Mouse (Mus musculus) forebrain, embryonic 16.5 days (tissue): ENCODE data around the gene Rasgrp3. TPM values are rescaled to one million over a fixed set of nuclear protein-coding genes. Genes with fewer than 3 reads are reported as not detected.

Experiments used
- ATAC-seq: fragments of 200-750 bp; cut with Nextera tagmentation; 2 replicates; pipeline ENCODE4 v1.8.0; 2017; ENCODE audit warnings: mild to moderate bottlenecking, moderate library complexity
- H3K27ac ChIP-seq: fragments of 300-500 bp; sonication (generic); 2 replicates; pipeline ENCODE4 v1.5.1; 2014; ENCODE audit warnings: low read length, control low read depth
- H3K27me3 ChIP-seq: fragments of 300-500 bp; sonication (generic); replicated peaks from 2 replicates; pipeline ENCODE4 v1.6.1; 2014; ENCODE audit warnings: low read length; ENCODE audit not compliant: control insufficient read depth, insufficient read depth
- H3K36me3 ChIP-seq: fragments of 300-500 bp; sonication (generic); 2 replicates; pipeline ENCODE4 v1.6.1; 2014; ENCODE audit not compliant: control insufficient read depth, insufficient read depth
- H3K4me1 ChIP-seq: fragments of 300-500 bp; sonication (generic); replicated peaks from 2 replicates; pipeline ENCODE4 v1.6.1; 2014; ENCODE audit warnings: low read length; ENCODE audit not compliant: control insufficient read depth, insufficient read depth
- H3K4me2 ChIP-seq: fragments of 300-500 bp; sonication (generic); 2 replicates; pipeline ENCODE4 v1.6.1; 2014; ENCODE audit warnings: mild to moderate bottlenecking, low read length, control low read depth
- H3K4me3 ChIP-seq: fragments of 300-500 bp; sonication (generic); replicated peaks from 2 replicates; pipeline ENCODE4 v1.5.1; 2014; ENCODE audit warnings: mild to moderate bottlenecking, low read length, control low read depth
- H3K9ac ChIP-seq: fragments of 300-500 bp; sonication (generic); replicated peaks from 2 replicates; pipeline ENCODE4 v1.6.1; 2014; ENCODE audit warnings: low read depth, low read length, control low read depth
- H3K9me3 ChIP-seq: fragments of 300-500 bp; sonication (generic); 2 replicates; pipeline ENCODE4 v1.6.1; 2016; ENCODE audit warnings: low read length; ENCODE audit not compliant: control insufficient read depth
- WGBS: fragments of 180-500 bp; shearing (Covaris S2); extraction: QIAGEN DNeasy Blood & Tissue Kit; methylation state at CpG from one replicate; pipeline ENCODE4 v1.1.7; 2014; 5-methylcytosine and 5-hydroxymethylcytosine counted together
- polyA plus RNA-seq: library from polyadenylated mRNA; unstranded; fragments of >200 nt; fragmentation: Nextera tagmentation; extraction: Ambion mirVana; gene quantifications from 2 replicates; pipeline ENCODE4 v1.2.1, GENCODE M21; 2015

Rasgrp3 gene
- polyA plus RNA-seq, 1 experiment from 2014 or later = 4.9 TPM

DNA sequence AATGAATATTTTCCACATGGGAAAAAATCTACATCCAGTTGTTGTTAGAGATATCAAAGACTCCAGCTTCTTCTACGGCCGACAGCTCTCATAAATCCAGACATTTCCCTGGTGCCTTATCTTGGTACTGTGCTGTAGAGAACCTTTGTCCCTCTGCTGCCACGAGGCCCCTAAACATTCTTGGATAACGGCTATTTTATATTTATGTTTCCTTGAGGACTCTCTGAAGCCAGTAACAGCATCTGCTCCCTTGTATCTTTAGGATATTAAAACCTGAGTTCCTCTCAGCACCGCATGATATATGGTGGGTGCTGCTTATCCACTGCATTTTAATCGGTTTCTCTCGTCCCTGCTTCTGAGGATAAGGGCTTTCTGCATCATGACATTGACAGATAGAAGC is 139.9 kb downstream of the Rasgrp3 start:
- WGBS = 85% methylated on average over 7 of the region's 7 CpGs
- H3K9ac ChIP-seq = no peak overlapping the region
- ATAC-seq = no peak
- no peaks in the 10 kb centered on the region for H3K27me3 ChIP-seq
- no peak overlapping the region for H3K4me2 ChIP-seq
- H3K9me3 ChIP-seq = no peaks in the 10 kb centered on the region
- no peak overlapping the region for H3K27ac ChIP-seq
- no peaks in the 10 kb centered on the region for H3K36me3 ChIP-seq
- H3K4me3 ChIP-seq = no peak overlapping the region
- H3K4me1 ChIP-seq = no peaks in the 10 kb centered on the region

Other genes starting within 250 kb of the Rasgrp3 start
- gene Fam98a, start 116.0 kb downstream of the Rasgrp3 start, polyA plus RNA-seq = 35.3 and 37.3 TPM in 2 replicates